Mouse (Mus musculus) C2C12 (cell line): ENCODE results near the gene Igdcc3.

Experiments
- CEBPB ChIP-seq: IDR thresholded peaks from one replicate; pipeline ENCODE4 v1.6.1; 2011; ENCODE audit warnings: low read depth, mild to moderate bottlenecking, control low read depth, moderate library complexity
- CTCF ChIP-seq: IDR thresholded peaks from one replicate; pipeline ENCODE4 v1.5.1; 2011; ENCODE audit not compliant: control insufficient read depth, insufficient read depth, insufficient read length
- FOSL1 ChIP-seq: IDR thresholded peaks from one replicate; pipeline ENCODE4 v1.8.0; 2011; ENCODE audit warnings: mild to moderate bottlenecking, low read length; ENCODE audit not compliant: poor library complexity, insufficient read depth, severe bottlenecking
- MAX ChIP-seq: IDR thresholded peaks from one replicate; pipeline ENCODE4 v1.6.1; 2011; ENCODE audit warnings: mild to moderate bottlenecking, control low read depth
- MYOD1 ChIP-seq: IDR thresholded peaks from one replicate; pipeline ENCODE4 v1.6.1; 2011; ENCODE audit warnings: low read depth; ENCODE audit not compliant: control insufficient read depth, insufficient read length
- MYOG ChIP-seq: IDR thresholded peaks from one replicate; pipeline ENCODE4 v1.6.1; 2011; ENCODE audit not compliant: control insufficient read depth, insufficient read length; ENCODE audit errors: extremely low read depth
- USF1 ChIP-seq: IDR thresholded peaks from one replicate; pipeline ENCODE4 v1.6.1; 2011; ENCODE audit warnings: low read depth, mild to moderate bottlenecking, control low read depth, moderate library complexity

GRCm38 (mm10) chr9:65146001-65146400 lies 5.0 kb downstream of the Igdcc3 start:
- no peak for TF ChIP-seq CTCF
- TF ChIP-seq MYOG = no peak
- no peak for TF ChIP-seq MYOD1
- TF ChIP-seq USF1 = no peak
- TF ChIP-seq MAX = no peak
- no peak for TF ChIP-seq FOSL1
- no peak for TF ChIP-seq CEBPB
